Mouse (Mus musculus): ENCODE results near the gene Ccdc102a. TPM values are rescaled to one million over a fixed set of nuclear protein-coding genes. Genes with fewer than 3 reads are reported as not detected.

The Ccdc102a gene
- 16.3 and 18.5 TPM in 2 replicates for polyA plus RNA-seq (2015; fragmentation: Nextera tagmentation; extraction: Ambion mirVana)

GRCm38 (mm10) chr8:94917851-94918495 is at the start of gene Ccdc102a:
TSS of gene Ccdc102a (minus strand) at chr8:94918098.

GRCm38 (mm10) chr8:94923405-94923804 is 5.5 kb upstream of the Ccdc102a start, which contains the start of gene Adgrg5:
TSS of gene Adgrg5 (plus strand) at chr8:94923694.

GRCm38 (mm10) chr8:94876197-94876730 is 41.6 kb downstream of the Ccdc102a start, which contains the start of gene Dok4:
TSS of gene Dok4 (minus strand) at chr8:94876330.

GRCm38 (mm10) chr8:94857346-94858173 is 60.3 kb downstream of the Ccdc102a start, which contains the start of gene Polr2c:
TSS of gene Polr2c (plus strand) at chr8:94857450.

Other genes with a start within 250 kb of the Ccdc102a start
- 2.8 and 3.1 TPM in 2 replicates for gene Pllp, start 221.8 kb downstream of the Ccdc102a start, polyA plus RNA-seq (2015; fragmentation: Nextera tagmentation; extraction: Ambion mirVana)
- gene Ccl22, start 172.5 kb downstream of the Ccdc102a start, polyA plus RNA-seq (2015; fragmentation: Nextera tagmentation; extraction: Ambion mirVana) = 0.07 TPM in 1 of 2 replicates, not detected in the other
- gene Cx3cl1, start 146.1 kb downstream of the Ccdc102a start, polyA plus RNA-seq (2015; fragmentation: Nextera tagmentation; extraction: Ambion mirVana) = 1.5 and 1.9 TPM in 2 replicates
- gene Ccl17, start 107.6 kb downstream of the Ccdc102a start, polyA plus RNA-seq (2015; fragmentation: Nextera tagmentation; extraction: Ambion mirVana) = not detected in 2 replicates
- 250 and 264 TPM in 2 replicates for gene Coq9, start 79.8 kb downstream of the Ccdc102a start, polyA plus RNA-seq (2015; fragmentation: Nextera tagmentation; extraction: Ambion mirVana)
- gene Ciapin1, start 79.7 kb downstream of the Ccdc102a start, polyA plus RNA-seq (2015; fragmentation: Nextera tagmentation; extraction: Ambion mirVana) = 45.3 and 46.2 TPM in 2 replicates
- 85.7 and 93.4 TPM in 2 replicates for gene Polr2c, start 60.6 kb downstream of the Ccdc102a start, polyA plus RNA-seq (2015; fragmentation: Nextera tagmentation; extraction: Ambion mirVana)
- 9.0 and 9.3 TPM in 2 replicates for gene Dok4, start 41.8 kb downstream of the Ccdc102a start, polyA plus RNA-seq (2015; fragmentation: Nextera tagmentation; extraction: Ambion mirVana)
- 0.16 and 0.17 TPM in 2 replicates for gene Adgrg5, start 5.6 kb upstream of the Ccdc102a start, polyA plus RNA-seq (2015; fragmentation: Nextera tagmentation; extraction: Ambion mirVana)
- 5.2 and 9.1 TPM in 2 replicates for gene Adgrg1, start 56.7 kb upstream of the Ccdc102a start, polyA plus RNA-seq (2015; fragmentation: Nextera tagmentation; extraction: Ambion mirVana)
- 1.1 and 1.6 TPM in 2 replicates for gene Adgrg3, start 99.6 kb upstream of the Ccdc102a start, polyA plus RNA-seq (2015; fragmentation: Nextera tagmentation; extraction: Ambion mirVana)
- gene Drc7, start 137.0 kb upstream of the Ccdc102a start, polyA plus RNA-seq (2015; fragmentation: Nextera tagmentation; extraction: Ambion mirVana) = not detected in 2 replicates
- 11.9 and 12.1 TPM in 2 replicates for gene Katnb1, start 163.1 kb upstream of the Ccdc102a start, polyA plus RNA-seq (2015; fragmentation: Nextera tagmentation; extraction: Ambion mirVana)